Mouse (Mus musculus): ENCODE measurements around the gene Xpnpep1.

Xpnpep1 gene

GRCm38 (mm10) chr19:53064972-53065361, 25.0 kb upstream of the Xpnpep1 start:
- DNase-seq: peak; percentile 41

DNA sequence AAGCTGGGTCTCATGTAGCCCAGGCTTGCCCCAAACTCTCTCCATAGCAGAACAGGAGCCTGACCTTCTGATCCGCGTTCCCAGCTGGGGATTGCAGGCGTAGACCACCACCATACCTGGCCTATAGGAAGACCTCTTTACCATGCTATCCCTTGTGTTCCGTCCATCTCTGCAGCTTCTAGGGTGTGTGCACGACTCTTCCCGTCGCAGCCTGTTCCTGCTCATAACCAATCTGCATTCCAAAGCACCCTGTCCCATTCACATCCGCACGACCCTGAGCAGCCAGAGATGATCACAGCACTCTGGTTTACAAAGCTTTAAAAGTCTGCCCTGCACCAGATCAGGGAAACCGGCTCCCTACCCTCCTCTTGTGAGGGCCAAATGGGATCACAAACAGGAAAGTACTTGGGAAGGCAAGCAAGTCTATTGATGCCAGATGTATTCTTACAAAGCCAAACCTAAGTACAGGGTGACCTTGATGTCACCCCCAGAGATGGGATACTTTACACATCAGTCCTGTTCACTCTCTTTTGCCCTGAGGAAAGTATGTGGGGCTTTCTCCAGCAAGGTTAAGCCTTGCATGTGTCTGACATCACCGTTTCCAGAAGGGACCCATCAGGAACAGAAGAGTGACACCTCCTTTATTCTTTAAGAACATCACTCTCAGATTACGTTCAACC, 24.4 kb upstream of the Xpnpep1 start:
- peak; percentile 50 for DNase-seq

GRCm38 (mm10) chr19:53062046-53062445, 22.0 kb upstream of the Xpnpep1 start:
- DNase-seq: no peak

- no peak for DNase-seq
These were observed 19.5 kb upstream of the Xpnpep1 start for GRCm38 (mm10) chr19:53059344-53060111.

- DNase-seq: no peak
These were observed 18.8 kb upstream of the Xpnpep1 start for GRCm38 (mm10) chr19:53058726-53059334.

- no peak for DNase-seq
These were observed 18.1 kb upstream of the Xpnpep1 start for GRCm38 (mm10) chr19:53057980-53058725.

DNA sequence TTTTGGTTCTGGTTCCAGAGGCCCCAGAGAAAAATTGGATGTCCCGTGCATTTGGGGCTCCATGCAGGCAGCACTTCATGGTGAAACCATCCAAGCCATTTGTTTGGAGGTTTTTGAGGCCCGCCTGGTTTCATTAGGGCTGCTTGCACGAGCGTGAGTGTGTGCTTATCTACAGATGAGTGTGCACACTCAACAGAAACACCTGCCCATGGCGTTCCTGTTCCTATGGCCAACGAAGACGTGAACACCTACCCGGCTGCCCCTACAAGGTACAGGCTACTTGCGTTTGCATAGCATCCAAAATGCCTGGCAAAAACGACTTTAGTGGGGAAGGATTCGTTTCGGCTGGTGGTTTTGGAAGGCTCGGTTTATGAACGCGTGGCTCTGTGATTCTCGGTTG, 13.3 kb upstream of the Xpnpep1 start:
- no peak for DNase-seq

DNA sequence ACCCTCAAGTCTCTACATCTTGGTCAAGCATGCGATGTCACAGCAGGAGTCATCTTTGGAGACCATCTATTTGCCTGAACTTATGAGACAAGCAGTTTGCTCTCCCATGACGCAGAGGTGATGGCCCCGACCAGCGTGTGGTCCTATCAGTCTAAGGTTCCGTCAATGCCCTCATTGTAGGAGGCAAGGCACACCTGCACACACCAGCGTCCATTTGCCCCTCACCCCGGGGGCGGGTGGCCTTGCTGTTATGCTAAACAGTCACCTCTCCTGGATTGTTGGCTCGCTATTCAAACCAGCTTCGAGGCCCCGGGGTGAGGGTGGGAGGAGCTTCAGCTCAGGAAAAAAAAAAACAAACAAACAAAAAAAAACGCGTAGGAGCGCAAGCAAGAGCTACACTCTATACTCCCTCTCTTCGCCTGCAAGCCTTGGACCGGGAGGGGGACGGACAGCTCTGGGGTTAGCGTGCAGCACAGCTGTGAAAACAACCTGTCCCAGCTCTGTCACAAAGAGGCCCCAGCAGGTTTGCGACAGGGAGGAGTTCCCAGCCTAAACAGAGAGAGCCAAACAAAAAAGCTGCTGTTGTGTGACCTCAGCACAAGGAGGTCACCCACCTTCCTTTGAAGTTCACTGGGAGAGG, 12.1 kb upstream of the Xpnpep1 start:
- DNase-seq: peak; percentile 70

DNA sequence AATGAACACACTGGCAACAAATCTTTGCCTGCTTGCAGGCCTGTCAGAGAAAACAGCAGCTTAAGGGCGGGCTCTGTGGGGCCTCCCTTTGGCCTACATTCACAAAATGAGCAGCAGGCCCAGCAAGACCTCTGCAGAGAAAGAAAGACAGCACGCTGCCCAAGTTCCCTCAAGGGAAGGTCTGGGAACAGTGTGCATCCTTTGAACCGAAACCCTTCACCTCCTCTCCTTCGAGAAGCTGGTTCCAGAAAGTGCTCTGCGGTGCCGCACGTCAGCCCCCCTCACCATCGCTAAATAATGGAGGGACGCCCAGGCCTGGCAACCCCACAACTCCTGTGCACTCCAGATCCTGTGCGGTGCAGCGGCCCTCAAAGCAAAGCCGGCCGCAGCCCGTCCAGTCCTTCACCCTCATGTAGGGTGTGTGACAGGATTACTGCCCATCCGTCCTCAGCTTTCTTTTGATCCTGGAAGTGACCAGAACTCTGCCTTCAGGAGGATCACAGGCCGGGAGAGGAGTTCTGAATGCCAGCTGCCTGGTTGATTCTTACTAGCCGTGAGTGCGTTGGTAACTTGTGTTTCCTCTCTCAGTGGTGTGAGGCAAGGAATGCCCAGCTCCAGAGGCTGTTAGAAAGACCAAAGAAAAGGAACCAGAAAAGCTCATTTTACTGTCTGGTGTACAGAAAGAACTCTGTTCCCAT, 11.4 kb upstream of the Xpnpep1 start:
- DNase-seq: peak; percentile 32

DNA sequence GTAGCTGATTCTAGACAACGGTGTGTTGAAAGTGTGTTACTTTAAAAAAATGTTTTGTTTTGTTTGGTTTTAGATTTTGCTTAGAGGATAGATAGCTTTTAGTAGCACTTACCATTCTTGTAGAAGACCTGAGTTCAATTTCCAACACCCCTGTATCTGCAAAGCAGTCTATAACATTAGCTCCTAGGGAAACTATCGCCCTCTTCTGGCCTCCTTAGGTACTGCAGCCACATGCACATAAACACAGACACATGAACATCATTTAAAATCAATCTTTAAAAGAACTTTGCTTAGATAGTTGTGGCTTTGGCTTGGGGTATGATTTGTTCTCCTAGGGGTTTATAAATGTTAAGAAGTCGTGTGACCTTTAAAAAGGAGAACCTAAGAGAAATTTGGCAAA, 10.1 kb upstream of the Xpnpep1 start:
- no peak for DNase-seq

GRCm38 (mm10) chr19:53047208-53047607, 7.2 kb upstream of the Xpnpep1 start:
- DNase-seq: no peak

- no peak for DNase-seq
These were observed 3.6 kb upstream of the Xpnpep1 start for GRCm38 (mm10) chr19:53043423-53044125.

DNA sequence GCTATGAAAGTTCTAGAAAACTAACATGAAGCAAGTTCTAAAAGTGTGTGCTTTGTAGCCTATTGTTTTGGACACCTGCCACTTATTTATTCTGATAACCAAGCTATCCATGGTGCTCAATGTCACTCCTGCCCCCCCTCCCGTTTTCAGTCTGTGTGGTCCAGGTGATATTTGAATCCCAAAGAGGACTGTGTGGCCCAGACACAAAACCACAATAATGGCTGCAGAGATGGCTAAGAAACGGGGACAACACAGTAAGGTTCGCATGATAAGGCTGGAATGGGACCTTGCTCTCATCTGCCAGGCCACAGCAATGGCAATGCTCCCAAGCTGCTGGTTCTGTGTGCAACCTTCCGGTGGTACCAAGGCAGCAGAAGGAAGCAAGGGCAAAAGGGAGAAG, 1.6 kb upstream of the Xpnpep1 start:
- no peak for DNase-seq

- no peak for DNase-seq
These were observed 1.1 kb upstream of the Xpnpep1 start for GRCm38 (mm10) chr19:53041133-53041510.

DNA sequence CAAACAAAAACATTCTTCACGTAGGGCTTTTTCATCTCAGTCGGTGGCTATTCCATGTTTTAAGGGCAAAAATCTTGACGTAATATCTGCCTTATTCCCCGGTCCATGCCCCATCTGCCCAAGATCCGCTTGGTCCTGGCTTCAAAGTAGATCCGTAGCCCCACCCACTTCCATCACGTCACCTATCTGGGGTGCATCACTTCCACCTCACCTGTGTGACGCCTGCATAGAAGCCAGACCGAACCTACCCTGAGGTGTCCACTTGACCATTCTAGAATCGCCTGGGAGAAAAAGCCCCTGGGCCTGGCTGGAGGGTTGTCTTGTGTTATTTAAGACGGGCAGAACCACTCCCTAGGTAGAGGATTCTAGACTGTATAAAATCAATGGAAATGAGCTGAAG, 924 bp downstream of the Xpnpep1 start:
- DNase-seq: no peak

DNA sequence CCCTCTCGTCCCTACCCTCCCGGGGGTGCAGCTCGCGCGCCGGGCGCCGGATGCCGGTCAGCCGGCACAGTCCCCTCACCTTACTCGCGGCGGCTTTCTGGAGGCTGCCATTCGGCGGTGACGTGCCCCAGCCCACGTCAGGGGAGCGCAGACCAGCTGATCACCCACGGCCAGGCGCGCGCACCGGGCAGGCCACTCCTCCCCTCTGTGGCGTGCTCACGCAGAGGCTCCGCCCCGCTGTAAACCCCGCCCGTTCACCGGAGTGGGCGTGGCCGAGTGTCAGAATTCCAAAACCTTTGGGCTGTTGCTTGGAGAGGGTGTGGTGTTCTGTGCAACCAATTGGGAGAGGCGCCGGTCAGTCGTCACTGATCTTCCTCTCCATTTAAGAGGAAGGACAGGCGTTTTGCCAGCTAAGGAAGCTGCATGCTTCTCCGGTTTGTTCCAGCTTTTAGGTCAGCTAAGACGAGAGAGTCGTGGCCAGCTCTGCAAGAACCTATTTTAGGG, 1.5 kb downstream of the Xpnpep1 start:
- peak; percentile 98 for DNase-seq

GRCm38 (mm10) chr19:53037925-53038419, 2.0 kb downstream of the Xpnpep1 start:
- DNase-seq: no peak

- DNase-seq: no peak
These were observed 6.7 kb downstream of the Xpnpep1 start for GRCm38 (mm10) chr19:53033159-53033943.

- no peak for DNase-seq
These were observed 7.4 kb downstream of the Xpnpep1 start for GRCm38 (mm10) chr19:53032647-53033046.

- DNase-seq: no peak
These were observed 8.1 kb downstream of the Xpnpep1 start for GRCm38 (mm10) chr19:53031957-53032371.

Measured in embryo, embryonic 11 days (tissue).